Mouse (Mus musculus): ENCODE measurements at regions not wholly inside any gene's neighbourhood (a gene's known extent, or its start where the extent isn't known, plus 50 kb on each side); places are given as distances from the start of the nearest gene placed in this dataset.

GRCm38 (mm10) chr8:42614077-42614476 lies 527.2 kb downstream of the Triml1 start:
- peak; percentile 40 to 57 for DNase-seq (ENCODE audit: low spot score in 2 of 2)

GRCm38 (mm10) chr8:42596639-42597038 lies 544.6 kb downstream of the Triml1 start:
- DNase-seq (ENCODE audit: low spot score in 2 of 2) = peak; percentile 4 to 6
